Mouse (Mus musculus): Measurements from ENCODE around the gene Kif6.

The Kif6 gene

DNA sequence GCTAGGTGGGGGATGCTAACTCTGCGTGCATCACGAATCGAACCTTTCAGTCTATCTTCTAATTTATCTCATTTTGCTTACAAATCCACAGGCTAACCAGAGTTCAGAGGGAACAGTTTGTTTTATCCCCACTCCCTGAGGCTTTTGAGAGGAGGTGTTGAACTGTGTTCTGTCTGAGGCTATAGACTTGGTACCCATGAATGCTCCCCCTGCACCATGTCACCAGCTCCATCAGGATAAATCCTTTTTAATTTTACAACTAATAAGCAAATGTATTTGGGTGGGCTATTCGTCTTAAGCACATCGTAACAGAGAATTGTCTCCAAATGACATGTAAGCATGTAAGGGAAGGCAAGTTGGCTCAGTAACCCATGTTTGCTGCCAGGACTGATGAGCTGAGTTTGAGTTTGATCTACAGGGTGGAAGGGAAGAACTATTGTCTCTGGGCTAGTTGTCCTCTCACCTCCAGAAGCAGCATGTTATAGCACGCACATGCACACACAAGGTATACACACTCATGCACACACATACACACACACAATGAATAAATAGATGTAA is 122.4 kb downstream of the Kif6 start:
- DNase-seq (ENCODE audit: low read depth, low spot score): no peak

DNA sequence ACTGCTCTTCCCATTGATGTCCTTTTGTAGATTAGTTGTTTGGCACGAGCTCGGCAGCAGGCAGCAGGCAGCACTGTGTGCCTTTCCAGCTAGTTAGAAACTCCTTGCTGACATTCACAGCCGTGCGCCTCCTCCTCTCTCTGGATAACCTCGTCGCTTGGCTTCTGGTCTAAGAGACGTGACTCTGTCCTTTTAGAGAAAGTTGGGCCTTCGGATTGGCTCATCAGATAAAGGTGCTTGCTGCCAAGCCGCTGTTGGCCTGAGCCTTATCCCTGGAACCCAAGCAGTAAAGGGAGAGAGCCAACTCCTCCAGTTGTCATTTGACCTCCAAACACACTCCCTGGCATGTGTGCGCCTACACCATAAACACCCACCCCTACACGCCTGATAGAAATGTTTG is 123.4 kb downstream of the Kif6 start:
- DNase-seq (ENCODE audit: low read depth, low spot score): no peak

DNA sequence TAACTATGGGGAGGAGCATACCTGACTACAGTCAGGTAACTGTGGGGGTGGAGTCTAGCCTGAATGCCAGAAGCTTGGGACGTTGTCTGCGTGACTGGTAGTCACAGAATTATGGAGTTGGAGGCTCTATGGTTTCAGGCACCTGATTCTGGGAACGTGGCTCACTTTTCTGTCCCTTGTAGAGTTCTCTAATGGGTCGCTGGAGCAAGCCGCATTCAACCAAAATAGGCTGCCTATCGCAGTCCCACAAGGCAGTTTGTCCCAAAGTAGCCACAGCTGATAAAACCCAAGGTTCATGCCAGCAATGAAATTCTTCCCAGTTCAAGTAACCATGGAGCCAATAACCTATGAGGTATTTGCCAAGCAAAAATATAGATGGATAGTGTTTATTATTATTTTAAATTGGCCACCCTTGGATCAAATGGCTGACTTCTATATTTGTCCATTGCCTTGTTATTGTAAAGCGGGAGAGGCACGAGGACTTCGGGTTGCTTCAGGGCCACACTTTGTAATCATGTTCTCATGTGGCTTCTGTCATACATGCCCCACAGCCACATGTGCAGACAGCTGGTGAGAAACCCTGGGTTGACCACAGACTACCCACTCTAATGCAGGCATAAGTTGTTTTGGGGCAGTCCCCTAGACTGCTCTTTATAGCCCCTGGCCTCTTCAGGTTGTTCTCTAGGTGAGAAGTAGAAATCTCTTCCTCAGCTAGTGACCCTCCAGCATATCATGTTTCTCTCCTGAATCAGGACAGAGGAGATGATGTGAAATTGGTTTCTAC is 125.2 kb downstream of the Kif6 start:
- no peak for DNase-seq (ENCODE audit: low read depth, low spot score)

DNA sequence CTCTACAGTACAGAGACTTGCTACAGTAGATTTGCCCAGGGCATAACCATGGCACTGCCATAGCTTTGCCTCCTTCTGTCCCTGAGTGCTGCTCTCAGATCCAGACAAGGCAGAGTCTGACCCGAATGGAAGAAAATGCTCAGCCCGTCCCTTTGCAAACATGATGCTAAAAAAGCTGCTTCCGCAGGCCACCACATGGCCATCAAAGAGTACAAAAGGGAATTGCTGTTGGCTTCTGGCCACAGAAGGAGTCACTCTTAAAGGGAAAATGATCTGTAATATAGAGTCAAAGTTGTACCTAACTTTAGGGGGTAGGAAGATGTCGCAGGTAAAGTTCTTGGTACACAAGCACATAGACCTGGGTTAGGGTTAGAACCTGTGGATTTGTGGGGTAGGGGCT is 126.2 kb downstream of the Kif6 start:
- no peak for DNase-seq (ENCODE audit: low read depth, low spot score)

DNA sequence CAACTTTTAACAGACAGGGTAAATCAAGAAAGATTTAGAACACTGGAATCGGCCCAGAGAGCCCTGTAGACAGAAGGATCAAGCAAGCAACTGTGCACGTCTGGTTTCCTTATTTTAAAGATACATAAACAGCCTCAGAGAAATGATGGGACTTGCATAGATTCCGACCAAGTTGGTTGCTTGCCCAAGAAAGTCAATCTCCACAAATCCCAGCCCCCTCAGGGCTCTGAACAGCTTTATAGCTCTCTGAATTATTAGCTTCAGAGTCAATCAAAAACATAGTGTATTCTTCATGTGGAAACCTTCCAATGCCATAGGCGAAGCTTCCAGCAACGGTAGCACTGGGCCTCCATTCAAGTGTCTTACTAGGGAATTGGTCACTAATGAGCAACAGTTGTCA is 127.0 kb downstream of the Kif6 start:
- no peak for DNase-seq (ENCODE audit: low read depth, low spot score)

DNA sequence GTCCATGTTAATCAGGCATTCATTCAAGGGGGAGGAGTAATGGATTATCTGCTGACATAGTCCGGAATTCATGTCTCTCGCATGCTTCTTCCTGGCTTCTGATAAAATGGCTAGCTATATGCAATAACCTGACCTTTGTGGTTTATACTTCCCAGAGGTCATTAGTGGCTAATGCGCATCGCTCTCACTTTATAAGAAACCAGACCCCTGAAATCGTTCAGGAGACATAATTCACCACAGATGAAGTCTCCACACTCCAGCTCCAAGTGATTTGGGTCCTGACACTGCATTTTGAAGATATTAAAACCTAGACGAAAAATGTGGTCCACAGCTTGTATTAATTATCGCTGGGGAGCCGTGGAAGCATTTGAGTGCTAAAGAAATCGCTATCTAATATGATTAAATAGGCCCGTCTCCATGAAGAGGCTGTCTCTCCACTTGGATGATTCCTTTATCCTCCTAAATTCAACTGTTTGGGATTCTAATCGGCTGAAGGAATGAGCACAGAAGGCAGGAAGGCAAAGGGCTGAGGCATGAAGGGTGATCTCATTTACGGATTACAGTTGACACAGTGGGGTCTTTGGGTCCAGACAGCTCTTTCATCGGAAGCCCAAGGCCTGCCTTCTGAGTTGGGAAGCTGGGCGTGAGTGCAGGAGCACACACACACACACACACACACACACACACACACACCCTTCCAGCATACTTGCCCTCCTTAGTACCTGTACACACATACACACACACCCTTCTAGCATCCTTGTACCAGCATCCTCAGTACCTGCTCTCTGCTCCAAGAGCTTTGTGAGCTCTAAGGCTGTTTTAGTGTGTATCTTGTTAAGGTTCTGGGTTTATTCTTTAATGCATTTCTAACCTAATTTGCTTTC is 128.9 kb downstream of the Kif6 start:
- DNase-seq (ENCODE audit: low read depth, low spot score): no peak

DNA sequence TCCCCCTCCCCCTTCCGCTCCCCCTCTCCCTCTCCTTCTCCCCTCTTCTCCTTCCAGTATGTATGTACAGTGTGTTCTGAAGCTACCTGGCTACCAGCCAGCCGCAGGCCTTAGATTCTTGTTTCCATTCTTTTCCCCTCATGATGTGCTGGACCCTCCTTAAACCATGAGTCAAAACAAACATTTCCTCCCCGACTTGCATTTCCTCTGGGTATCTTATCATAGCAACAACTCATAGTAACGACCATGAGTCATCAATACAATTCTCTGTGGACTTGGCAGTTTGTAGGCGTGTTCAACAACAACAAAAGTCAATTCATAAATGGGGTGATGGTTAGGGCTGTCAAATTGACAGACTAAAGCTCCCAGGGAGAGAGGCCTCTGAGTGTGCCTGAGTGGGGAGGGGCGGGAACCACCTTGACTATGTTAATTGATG is 136.0 kb downstream of the Kif6 start:
- DNase-seq (ENCODE audit: low read depth, low spot score): no peak

DNA sequence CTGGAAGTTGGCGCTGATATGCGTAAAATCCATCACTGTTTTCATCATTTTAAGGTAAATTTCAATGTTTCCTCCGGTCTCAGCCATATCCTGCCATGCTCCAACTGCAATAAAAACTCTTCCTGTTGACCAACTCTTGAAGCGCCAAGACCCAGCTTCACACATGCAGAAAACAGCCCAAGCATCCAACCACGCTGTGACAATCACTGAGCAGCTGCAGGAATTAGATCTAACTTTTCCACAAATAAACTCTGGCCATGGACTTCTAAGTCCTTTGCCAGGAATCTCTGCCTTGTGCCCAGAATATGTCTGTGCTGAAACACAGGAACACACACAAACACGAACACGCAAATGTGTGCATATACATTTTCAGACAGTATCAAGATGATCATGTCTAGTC is 138.9 kb downstream of the Kif6 start:
- DNase-seq (ENCODE audit: low read depth, low spot score): no peak

DNA sequence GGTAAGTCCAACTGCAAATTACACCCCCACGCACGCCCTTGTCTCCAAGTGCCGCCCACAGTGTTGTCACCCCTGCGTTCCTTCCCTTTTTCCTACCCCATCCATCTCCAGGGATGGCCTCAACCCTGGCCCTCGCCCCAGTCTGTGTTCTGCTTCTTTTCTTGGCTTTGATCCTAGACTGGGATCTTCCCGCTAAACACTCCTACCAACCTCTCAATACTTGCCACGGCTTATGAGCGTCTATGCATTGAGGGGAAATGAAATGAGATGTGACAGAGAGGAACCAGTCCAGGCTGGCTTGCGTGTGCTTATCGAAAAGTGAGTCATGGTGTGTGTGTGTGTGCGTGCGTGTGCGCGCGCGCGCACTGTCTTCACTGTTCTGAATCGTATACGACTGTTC is 141.9 kb downstream of the Kif6 start:
- DNase-seq (ENCODE audit: low read depth, low spot score): no peak

DNA sequence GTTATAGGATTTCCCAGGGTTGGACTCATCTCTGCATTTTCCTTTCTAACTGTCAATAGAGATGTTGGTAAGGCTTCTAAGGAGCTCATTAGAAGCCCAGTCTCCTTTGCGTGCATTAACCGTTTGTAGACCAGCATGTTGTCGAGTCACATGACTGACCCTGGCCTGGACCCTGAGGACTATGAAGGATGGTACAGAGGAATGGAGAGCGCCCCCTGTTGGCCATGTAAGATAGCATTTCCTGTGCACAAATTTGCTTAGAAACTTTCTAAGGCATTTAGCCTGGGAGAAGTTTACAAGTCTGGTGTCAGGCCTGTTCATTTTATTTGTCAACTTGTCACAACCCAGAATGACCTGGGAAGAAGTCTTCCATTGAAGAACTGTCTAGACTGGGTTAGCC is 144.1 kb downstream of the Kif6 start:
- DNase-seq (ENCODE audit: low read depth, low spot score): no peak

DNA sequence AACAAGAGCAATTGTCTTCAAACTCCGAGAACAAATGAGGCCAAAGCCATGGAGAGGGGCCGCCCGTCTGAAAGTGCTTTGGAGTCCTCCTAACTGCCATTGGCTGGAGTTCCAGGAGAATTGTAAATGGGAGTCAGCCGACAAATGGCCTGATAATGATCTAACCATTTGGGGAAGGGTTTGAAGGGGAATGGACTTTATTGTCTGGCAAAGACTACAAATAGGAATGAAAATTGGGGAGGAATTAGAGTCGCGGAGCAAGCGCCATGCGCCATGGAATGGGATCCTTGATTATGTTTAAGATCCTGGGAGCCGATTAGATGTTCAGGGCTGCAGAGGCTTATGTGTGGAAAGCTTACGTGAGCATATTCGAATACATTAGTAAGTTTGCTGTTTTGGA is 146.3 kb downstream of the Kif6 start:
- DNase-seq (ENCODE audit: low read depth, low spot score): no peak

DNA sequence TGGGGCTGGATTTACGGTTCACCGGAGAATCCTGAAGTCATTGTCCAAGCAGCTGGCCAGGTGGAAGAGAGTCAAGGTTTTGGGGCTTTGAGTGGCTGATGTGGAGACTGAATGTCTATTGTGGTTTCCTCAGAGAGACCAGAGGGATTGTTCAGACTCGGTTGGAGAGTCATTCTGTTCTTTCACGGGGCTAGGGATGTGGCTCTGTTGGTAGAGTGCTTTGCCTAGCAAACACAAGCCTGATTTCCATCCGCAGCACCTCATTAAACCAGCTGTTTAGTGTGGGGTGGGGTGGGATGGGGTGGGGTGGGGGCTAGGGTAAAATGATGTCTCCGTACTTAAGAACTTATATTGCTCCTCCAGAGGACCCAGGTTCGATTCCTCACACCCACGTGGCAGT is 146.9 kb downstream of the Kif6 start:
- no peak for DNase-seq (ENCODE audit: low read depth, low spot score)

DNA sequence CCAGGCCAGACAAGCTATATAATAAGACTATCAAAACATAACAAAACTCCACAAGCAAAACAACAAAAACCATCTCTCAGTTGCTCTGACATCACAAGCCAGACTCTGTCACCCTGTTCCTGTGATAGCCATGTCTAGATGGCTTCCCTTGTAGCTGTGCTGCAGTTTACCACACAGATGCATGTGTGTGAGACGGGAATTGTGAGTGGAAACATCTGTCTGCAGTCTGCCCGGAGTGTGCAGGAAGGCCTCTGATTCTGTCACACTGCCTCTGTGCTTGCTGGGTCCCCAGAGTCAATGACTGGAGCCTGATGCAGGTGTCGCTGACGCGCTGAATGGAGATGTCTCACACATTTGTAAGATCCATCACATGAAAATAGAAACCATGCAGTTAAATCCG is 150.0 kb downstream of the Kif6 start:
- no peak for DNase-seq (ENCODE audit: low read depth, low spot score)

DNA sequence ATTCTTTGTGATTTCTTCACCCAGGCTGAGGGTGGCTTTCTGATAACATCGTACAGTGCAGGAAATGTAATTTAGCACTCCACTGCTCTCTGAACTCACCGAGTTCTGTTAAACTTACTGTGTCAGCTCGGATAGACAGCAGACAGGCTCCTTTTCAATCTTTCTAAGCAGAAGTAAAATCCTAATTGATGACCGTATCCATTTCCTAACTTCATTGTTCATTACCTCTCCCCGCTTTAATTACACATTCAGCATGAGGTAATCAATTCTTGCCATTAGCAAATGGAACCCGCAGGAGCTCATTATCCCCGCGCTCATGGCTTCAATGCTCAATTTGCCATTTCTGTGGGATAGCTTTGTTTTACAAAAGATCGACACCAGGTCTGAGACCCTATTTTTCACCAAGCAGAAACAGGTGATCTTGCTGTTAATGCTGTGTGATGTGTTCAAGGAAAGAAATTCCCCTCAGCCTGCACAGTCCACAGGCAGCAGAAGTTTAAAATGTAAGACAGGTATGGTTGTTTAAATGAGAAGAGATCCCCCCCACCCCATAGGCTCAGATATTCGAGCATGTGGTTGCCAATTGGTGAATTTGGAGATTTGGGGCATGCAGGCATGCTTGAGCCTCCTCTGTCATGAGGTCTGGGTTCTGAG is 152.9 kb downstream of the Kif6 start:
- DNase-seq (ENCODE audit: low read depth, low spot score): no peak

DNA sequence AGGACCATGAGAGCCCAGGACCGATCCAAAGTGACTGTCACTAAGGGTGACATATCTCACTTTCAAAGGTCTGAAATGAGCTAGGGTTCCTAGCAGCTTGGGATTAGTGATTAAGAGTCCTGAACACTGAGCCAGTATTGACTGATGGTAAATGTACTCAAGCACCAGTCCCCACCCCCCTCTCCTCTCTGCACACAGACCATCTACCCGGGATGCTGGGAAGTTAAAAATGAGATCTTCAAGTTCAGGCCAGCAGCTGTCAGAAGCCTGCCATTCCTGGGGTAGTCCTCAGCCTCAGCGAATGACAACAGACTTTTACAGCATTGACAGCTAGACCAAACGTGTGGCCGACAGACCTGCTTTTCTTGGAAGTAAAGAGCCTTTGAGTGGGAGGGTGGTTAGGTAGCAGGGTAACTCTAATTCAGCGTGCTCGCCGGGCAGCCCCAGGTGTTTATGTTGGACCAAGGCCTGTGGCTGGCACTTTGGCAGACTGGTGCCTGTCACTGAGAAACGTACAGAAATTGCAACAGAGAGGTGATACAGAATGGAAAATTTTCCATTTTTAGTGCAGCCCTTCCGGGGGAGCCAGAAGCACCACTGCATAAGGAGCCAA is 156.9 kb downstream of the Kif6 start:
- no peak for DNase-seq (ENCODE audit: low read depth, low spot score)

DNA sequence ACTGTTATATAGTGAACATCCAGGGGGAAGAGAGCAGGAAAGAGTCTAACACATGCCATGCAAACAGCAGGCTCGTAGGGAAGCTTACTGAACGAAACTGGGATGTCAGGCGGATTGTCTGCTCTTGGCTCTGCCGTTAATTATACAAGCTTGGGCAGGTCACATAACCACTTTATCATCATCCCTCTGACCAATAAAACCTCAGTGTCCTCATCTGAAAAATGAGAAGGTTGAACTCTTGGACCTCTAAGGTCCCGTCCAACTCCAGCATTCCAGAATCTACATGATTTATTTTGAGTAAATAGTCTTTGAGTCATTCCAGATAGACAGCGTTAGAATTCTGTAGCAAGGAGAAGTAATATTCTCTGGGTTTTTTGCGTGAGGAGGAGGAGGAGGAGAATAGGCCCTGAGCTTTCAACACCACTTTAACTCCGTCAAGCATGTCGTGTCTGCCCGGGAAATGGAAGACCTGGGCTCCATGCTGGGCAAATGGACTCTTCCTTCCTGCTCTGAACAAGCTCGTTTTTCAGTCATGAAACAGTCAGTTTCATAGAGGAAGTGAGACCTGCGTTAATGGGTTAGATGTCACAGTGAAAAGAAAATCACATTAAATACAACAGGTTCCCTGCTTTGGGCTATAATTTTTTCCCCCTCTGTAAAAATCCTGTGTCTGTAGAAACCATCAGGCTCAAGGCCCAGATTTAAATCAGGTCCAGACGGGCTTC is 162.3 kb downstream of the Kif6 start:
- DNase-seq (ENCODE audit: low read depth, low spot score): no peak

DNA sequence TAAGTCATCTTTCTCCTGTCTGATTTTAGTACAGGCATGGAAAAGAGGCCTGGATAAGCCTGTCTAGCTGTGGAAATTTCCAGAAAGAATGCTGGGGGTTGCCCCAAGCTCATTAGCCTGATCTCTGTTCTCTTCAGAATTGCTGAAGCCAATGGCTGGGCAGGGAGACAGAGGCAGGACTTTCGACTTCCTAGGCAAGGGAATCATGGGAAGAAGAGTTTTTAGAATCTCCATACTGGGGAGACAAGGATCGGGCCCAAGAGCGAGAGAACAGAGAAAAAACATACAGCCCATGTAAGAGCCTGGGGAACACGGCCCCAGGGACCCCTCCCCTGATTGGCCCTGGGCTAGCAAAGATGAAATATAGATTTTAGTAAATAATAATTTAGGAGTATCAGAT is 164.1 kb downstream of the Kif6 start:
- DNase-seq (ENCODE audit: low read depth, low spot score): no peak

DNA sequence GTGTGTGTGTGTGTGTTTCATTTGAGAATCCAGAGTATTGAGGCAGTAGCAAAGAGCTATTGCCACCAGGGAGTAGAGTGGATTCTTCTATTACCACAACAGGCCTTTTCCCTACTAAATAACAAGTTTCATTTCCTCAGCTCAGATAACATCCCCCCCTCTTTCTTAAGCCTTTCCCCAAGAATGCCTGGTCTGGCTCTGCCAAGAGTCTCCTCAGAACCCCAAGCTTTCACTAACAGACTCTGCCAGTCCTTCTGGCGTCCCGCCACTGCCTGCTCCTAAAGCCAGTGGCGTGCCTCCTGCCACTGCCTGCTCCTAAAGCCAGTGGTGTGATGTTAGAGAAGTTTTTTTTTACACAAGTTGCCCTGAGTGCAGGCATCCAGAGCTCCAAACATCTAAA is 164.6 kb downstream of the Kif6 start:
- no peak for DNase-seq (ENCODE audit: low read depth, low spot score)

DNA sequence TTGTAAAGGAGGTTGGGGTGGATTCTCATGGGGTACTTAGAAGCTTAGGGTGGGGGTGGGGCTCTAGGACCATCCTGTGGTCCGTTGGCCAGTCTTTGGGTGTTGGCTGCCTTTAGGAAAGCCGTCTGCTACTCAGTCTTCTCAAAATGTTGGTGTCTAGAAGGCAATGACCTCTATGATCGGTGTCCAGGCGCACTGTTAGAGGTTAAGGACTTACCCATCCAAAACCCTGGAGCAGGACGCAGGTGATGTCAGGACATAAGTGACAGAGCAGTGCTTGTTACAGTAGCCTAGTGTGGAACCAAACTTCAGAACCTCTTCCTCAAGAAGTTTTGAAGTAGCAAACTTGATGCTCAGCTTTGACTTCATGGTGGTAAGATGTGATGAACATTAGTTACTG is 170.9 kb downstream of the Kif6 start:
- DNase-seq (ENCODE audit: low read depth, low spot score): no peak

DNA sequence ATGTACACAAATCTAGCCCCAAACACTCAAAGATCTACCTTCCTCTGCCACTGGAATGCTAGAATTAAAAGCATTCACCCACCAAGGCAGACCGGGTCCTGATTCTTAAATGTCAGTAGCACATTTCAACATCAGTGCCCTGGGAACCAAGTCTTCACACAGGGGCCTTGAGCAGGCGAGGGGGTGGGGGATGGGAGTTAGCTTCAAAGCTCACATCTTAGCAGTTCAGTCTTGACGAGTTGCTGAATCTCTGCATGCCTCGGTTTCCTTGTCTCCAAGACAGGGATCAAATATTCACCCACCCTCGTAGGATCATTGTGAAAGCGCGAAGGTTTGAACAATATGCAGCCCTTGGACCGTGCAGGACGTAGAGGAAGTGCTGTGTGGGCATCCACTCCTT is 172.4 kb downstream of the Kif6 start:
- no peak for DNase-seq (ENCODE audit: low read depth, low spot score)

Measured in ES-CJ7 (cell line).